Mouse (Mus musculus): Measurements from ENCODE around the gene Il1r2. TPM values are rescaled to one million over a fixed set of nuclear protein-coding genes. Genes with fewer than 3 reads are reported as not detected.

The Il1r2 gene
- not detected for total RNA-seq (2021)

- no peak for DNase-seq
Observed at GRCm38 (mm10) chr1:40073779-40074178, at the start of gene Il1r2. Gene Il1r2 (plus strand): TSS chr1:40074079.

GRCm38 (mm10) chr1:40024554-40025320, 49.1 kb upstream of the Il1r2 start:
- DNase-seq, result no peak

- no peak for DNase-seq
Observed at GRCm38 (mm10) chr1:40025416-40025815, 48.5 kb upstream of the Il1r2 start.

- DNase-seq, result no peak
Observed at GRCm38 (mm10) chr1:40027116-40027620, 46.7 kb upstream of the Il1r2 start.

GRCm38 (mm10) chr1:40028207-40028998, 45.5 kb upstream of the Il1r2 start:
- DNase-seq, result peak; percentile 29

GRCm38 (mm10) chr1:40029597-40029996, 44.3 kb upstream of the Il1r2 start:
- no peak for DNase-seq

- no peak for DNase-seq
Observed at GRCm38 (mm10) chr1:40030287-40030975, 43.4 kb upstream of the Il1r2 start.

GRCm38 (mm10) chr1:40030976-40031356, 42.9 kb upstream of the Il1r2 start:
- no peak for DNase-seq

GRCm38 (mm10) chr1:40031626-40032025, 42.3 kb upstream of the Il1r2 start:
- DNase-seq, result no peak

GRCm38 (mm10) chr1:40033315-40033714, 40.6 kb upstream of the Il1r2 start:
- DNase-seq, result no peak

GRCm38 (mm10) chr1:40033743-40034420, 40.0 kb upstream of the Il1r2 start:
- peak; percentile 28 for DNase-seq

GRCm38 (mm10) chr1:40037831-40038230, 36.0 kb upstream of the Il1r2 start:
- no peak for DNase-seq

GRCm38 (mm10) chr1:40045686-40046085, 28.2 kb upstream of the Il1r2 start:
- no peak for DNase-seq

- DNase-seq, result no peak
Observed at GRCm38 (mm10) chr1:40046600-40046999, 27.3 kb upstream of the Il1r2 start.

GRCm38 (mm10) chr1:40051157-40051556, 22.7 kb upstream of the Il1r2 start:
- no peak for DNase-seq

GRCm38 (mm10) chr1:40052156-40052555, 21.7 kb upstream of the Il1r2 start:
- DNase-seq, result no peak

- DNase-seq, result no peak
Observed at GRCm38 (mm10) chr1:40053071-40053470, 20.8 kb upstream of the Il1r2 start.

- DNase-seq, result no peak
Observed at GRCm38 (mm10) chr1:40055051-40055450, 18.8 kb upstream of the Il1r2 start.

- DNase-seq, result no peak
Observed at GRCm38 (mm10) chr1:40055963-40056362, 17.9 kb upstream of the Il1r2 start.

- DNase-seq, result no peak
Observed at GRCm38 (mm10) chr1:40057351-40057750, 16.5 kb upstream of the Il1r2 start.

- DNase-seq, result no peak
Observed at GRCm38 (mm10) chr1:40058013-40058412, 15.9 kb upstream of the Il1r2 start.

- peak; percentile 16 for DNase-seq
Observed at GRCm38 (mm10) chr1:40059122-40059774, 14.6 kb upstream of the Il1r2 start.
